Mouse (Mus musculus): ENCODE results near the gene Ppp1r9a. TPM values are rescaled to one million over a fixed set of nuclear protein-coding genes. Genes with fewer than 3 reads are reported as not detected.
"Not testable (repeated sequence)": the region's sequence is repeated elsewhere in the genome, so short reads cannot be mapped to it uniquely, and the experiment has no call there.

Ppp1r9a gene
- polyA plus RNA-seq, 1 experiment = 0.04 TPM

GRCm38 (mm10) chr6:4899906-4900305, 2.8 kb upstream of the Ppp1r9a start:
- Histone ChIP-seq H3ac (ENCODE audit: control insufficient read depth, insufficient read length, low read depth) (no peak overlapping the region), H3K79me3 (ENCODE audit: low read depth) (no peaks in the 10 kb centered on the region), H3K4me3 (ENCODE audit: insufficient read depth, poor library complexity, severe bottlenecking) (no peak overlapping the region), H3K36me3 (ENCODE audit: control insufficient read depth, insufficient read depth) (no peaks in the 10 kb centered on the region), H3K27me3 (ENCODE audit: control insufficient read depth, insufficient read depth, insufficient read length) (peaks cover 3% of the 10 kb centered on the region), H3K79me2 (ENCODE audit: control insufficient read depth, insufficient read depth) (no peaks in the 10 kb centered on the region)
- TF ChIP-seq CTCF (IDR thresholded peaks at IDR 0.05; ENCODE audit: control insufficient read depth, insufficient read depth, insufficient read length) (no peak), MYOD1 (IDR thresholded peaks at IDR 0.05; ENCODE audit: control insufficient read depth, insufficient read length, low read depth) (no peak), MAX (IDR thresholded peaks at IDR 0.05) (no peak), MYOG (IDR thresholded peaks at IDR 0.05; ENCODE audit: control insufficient read depth, extremely low read depth, insufficient read length) (no peak), USF1 (IDR thresholded peaks at IDR 0.05; ENCODE audit: low read depth) (no peak), CEBPB (IDR thresholded peaks at IDR 0.05; ENCODE audit: low read depth) (no peak), FOSL1 (IDR thresholded peaks at IDR 0.05; ENCODE audit: insufficient read depth, low read length, poor library complexity, severe bottlenecking) (no peak)

- no peak overlapping the region for H3ac ChIP-seq (ENCODE audit: control insufficient read depth, insufficient read length, low read depth)
- TF ChIP-seq MYOG (IDR thresholded peaks at IDR 0.05; ENCODE audit: control insufficient read depth, extremely low read depth, insufficient read length) (no peak), MYOD1 (IDR thresholded peaks at IDR 0.05; ENCODE audit: control insufficient read depth, insufficient read length, low read depth) (no peak), USF1 (IDR thresholded peaks at IDR 0.05; ENCODE audit: low read depth) (no peak), FOSL1 (IDR thresholded peaks at IDR 0.05; ENCODE audit: insufficient read depth, low read length, poor library complexity, severe bottlenecking) (no peak)
- no peaks in the 10 kb centered on the region for H3K36me3 ChIP-seq (ENCODE audit: control insufficient read depth, insufficient read depth)
- peaks cover 6% of the 10 kb centered on the region for H3K27me3 ChIP-seq (ENCODE audit: control insufficient read depth, insufficient read depth, insufficient read length)
- H3K4me3 ChIP-seq (ENCODE audit: insufficient read depth, poor library complexity, severe bottlenecking) = no peak overlapping the region
- no peaks in the 10 kb centered on the region for H3K79me2 ChIP-seq (ENCODE audit: control insufficient read depth, insufficient read depth)
- H3K79me3 ChIP-seq (ENCODE audit: low read depth) = no peaks in the 10 kb centered on the region
These were observed 773 bp downstream of the Ppp1r9a start for GRCm38 (mm10) chr6:4903325-4904054.

GRCm38 (mm10) chr6:4904055-4904450, 1.3 kb downstream of the Ppp1r9a start:
- no peak for TF ChIP-seq CTCF (IDR thresholded peaks at IDR 0.05; ENCODE audit: control insufficient read depth, insufficient read depth, insufficient read length)
- H3K79me3 ChIP-seq (ENCODE audit: low read depth) = no peaks in the 10 kb centered on the region
- no peaks in the 10 kb centered on the region for H3K36me3 ChIP-seq (ENCODE audit: control insufficient read depth, insufficient read depth)
- H3K4me3 ChIP-seq (ENCODE audit: insufficient read depth, poor library complexity, severe bottlenecking) = no peak overlapping the region
- H3K27me3 ChIP-seq (ENCODE audit: control insufficient read depth, insufficient read depth, insufficient read length) = peaks cover 6% of the 10 kb centered on the region
- H3ac ChIP-seq (ENCODE audit: control insufficient read depth, insufficient read length, low read depth) = no peak overlapping the region
- no peaks in the 10 kb centered on the region for H3K79me2 ChIP-seq (ENCODE audit: control insufficient read depth, insufficient read depth)

DNA sequence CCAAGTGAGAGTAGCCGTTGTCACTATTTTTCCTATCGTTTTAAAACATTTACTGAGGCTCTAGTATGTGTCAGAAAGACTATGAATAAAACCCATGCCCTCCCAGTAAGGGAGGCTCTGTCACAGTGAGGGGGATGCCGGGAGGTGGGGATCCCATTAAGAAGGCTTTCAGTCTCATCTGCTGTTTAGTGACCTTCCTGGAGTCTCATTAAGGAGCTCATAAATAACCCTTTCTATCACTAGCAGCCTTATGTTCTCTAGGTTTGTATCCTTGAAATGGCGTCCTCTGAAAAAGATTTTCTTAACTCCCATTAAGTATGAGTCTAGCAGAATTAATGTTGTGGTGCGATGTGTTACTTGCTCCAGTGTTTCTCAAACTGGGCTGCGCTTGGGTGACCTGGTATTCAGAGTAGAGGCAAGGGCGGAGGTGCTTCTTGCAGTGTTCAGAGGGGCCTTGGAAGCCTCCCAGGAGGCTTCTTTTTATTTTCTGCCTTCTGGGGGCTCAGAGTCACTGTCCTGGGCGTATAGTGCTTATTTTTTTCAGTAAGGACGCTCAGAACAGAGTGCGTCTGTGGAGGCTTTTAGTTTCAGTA, 7.4 kb downstream of the Ppp1r9a start:
- peaks cover 3% of the 10 kb centered on the region for H3K27me3 ChIP-seq (ENCODE audit: control insufficient read depth, insufficient read depth, insufficient read length)
- no peaks in the 10 kb centered on the region for H3K79me3 ChIP-seq (ENCODE audit: low read depth)
- H3ac ChIP-seq (ENCODE audit: control insufficient read depth, insufficient read length, low read depth) = no peak overlapping the region
- H3K4me3 ChIP-seq (ENCODE audit: insufficient read depth, poor library complexity, severe bottlenecking) = no peak overlapping the region
- H3K36me3 ChIP-seq (ENCODE audit: control insufficient read depth, insufficient read depth) = no peaks in the 10 kb centered on the region
- TF ChIP-seq MYOG (IDR thresholded peaks at IDR 0.05; ENCODE audit: control insufficient read depth, extremely low read depth, insufficient read length) (no peak), MYOD1 (IDR thresholded peaks at IDR 0.05; ENCODE audit: control insufficient read depth, insufficient read length, low read depth) (no peak), CTCF (IDR thresholded peaks at IDR 0.05; ENCODE audit: control insufficient read depth, insufficient read depth, insufficient read length) (no peak), USF1 (IDR thresholded peaks at IDR 0.05; ENCODE audit: low read depth) (no peak), FOSL1 (IDR thresholded peaks at IDR 0.05; ENCODE audit: insufficient read depth, low read length, poor library complexity, severe bottlenecking) (no peak), MAX (IDR thresholded peaks at IDR 0.05) (no peak), CEBPB (IDR thresholded peaks at IDR 0.05; ENCODE audit: low read depth) (no peak)
- no peaks in the 10 kb centered on the region for H3K79me2 ChIP-seq (ENCODE audit: control insufficient read depth, insufficient read depth)

DNA sequence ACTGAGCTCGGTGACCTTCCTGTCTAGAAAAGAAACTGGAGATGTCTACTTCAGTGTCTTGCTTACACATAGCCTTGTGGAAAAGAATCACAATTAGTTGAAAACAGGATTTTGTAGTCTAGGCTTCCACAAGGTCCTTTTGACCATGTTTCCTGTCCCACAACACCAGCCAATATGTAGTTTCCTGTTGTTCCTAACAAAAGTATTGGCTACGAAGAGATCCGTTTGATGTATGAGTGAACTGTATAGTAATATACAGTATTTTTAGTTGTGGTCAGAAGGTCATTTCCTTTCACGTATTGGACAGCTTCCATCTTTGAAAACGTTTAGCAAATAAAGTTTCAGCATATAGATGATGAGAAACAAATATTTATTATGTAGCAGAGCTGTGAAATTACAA, 15.8 kb downstream of the Ppp1r9a start:
- Histone ChIP-seq H3ac (ENCODE audit: control insufficient read depth, insufficient read length, low read depth) (no peak overlapping the region), H3K79me2 (ENCODE audit: control insufficient read depth, insufficient read depth) (no peaks in the 10 kb centered on the region), H3K79me3 (ENCODE audit: low read depth) (no peaks in the 10 kb centered on the region), H3K27me3 (ENCODE audit: control insufficient read depth, insufficient read depth, insufficient read length) (no peaks in the 10 kb centered on the region), H3K4me3 (ENCODE audit: insufficient read depth, poor library complexity, severe bottlenecking) (no peak overlapping the region), H3K36me3 (ENCODE audit: control insufficient read depth, insufficient read depth) (no peaks in the 10 kb centered on the region)
- TF ChIP-seq CEBPB (IDR thresholded peaks at IDR 0.05; ENCODE audit: low read depth) (no peak), USF1 (IDR thresholded peaks at IDR 0.05; ENCODE audit: low read depth) (no peak), FOSL1 (IDR thresholded peaks at IDR 0.05; ENCODE audit: insufficient read depth, low read length, poor library complexity, severe bottlenecking) (no peak), MYOG (IDR thresholded peaks at IDR 0.05; ENCODE audit: control insufficient read depth, extremely low read depth, insufficient read length) (no peak), CTCF (IDR thresholded peaks at IDR 0.05; ENCODE audit: control insufficient read depth, insufficient read depth, insufficient read length) (no peak), MYOD1 (IDR thresholded peaks at IDR 0.05; ENCODE audit: control insufficient read depth, insufficient read length, low read depth) (no peak), MAX (IDR thresholded peaks at IDR 0.05) (no peak)

DNA sequence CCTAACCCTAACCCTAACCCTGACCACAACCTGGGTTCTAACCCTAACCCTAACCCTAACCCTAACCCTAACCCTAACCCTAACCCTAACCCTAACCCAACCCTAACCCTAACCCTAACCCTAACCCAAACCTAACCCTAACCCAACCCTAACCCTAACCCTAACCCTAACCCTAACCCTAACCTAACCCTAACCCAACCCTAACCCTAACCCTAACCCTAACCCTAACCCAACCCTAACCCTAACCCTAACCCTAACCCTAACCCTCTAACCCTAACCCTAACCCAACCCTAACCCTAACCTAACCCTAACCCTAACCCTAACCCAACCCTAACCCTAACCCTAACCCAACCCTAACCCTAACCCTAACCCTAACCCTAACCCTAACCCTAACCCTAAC, 21.1 kb downstream of the Ppp1r9a start:
- not testable (repeated sequence) for H3ac ChIP-seq (ENCODE audit: control insufficient read depth, insufficient read length, low read depth); H3K27me3 ChIP-seq (ENCODE audit: control insufficient read depth, insufficient read depth, insufficient read length); H3K36me3 ChIP-seq (ENCODE audit: control insufficient read depth, insufficient read depth); H3K79me3 ChIP-seq (ENCODE audit: low read depth); H3K79me2 ChIP-seq (ENCODE audit: control insufficient read depth, insufficient read depth); H3K4me3 ChIP-seq (ENCODE audit: insufficient read depth, poor library complexity, severe bottlenecking)
